Mouse (Mus musculus) bone marrow macrophage, adult 2 months (primary cell): ENCODE data around the gene Krt6b.

ENCODE experiments used
- CTCF ChIP-seq: IDR thresholded peaks from 2 replicates; pipeline ENCODE4 v1.5.1; 2012; ENCODE audit warnings: low read depth, mild to moderate bottlenecking, low read length, moderate library complexity
- POLR2A ChIP-seq: IDR thresholded peaks from 2 replicates; pipeline ENCODE4 v1.6.1; 2012; ENCODE audit warnings: mild to moderate bottlenecking, low read depth, low read length, borderline replicate concordance

DNA sequence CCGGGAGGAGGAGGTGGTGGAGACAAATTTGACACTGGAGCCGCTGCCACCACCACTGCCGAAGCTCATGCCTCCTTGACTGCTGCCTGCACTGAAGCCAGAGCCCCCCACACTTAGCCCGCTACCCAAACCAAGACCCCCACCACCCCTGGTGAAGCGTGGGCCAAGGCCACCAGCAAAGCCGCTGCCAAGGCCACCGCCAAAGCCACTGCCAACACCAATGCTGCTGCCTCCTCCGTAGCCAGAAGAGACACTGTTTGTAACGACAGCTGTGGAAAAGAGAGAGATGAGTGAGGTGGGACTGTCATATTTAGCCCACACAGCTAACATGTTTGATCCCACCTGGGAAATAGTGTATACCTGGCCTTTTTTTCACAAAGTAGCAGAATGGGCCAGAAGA lies 27.4 kb upstream of the Krt6b start:
- TF ChIP-seq CTCF (no peak), POLR2A (no peak)
